Mouse (Mus musculus) retina, postnatal 1 day (tissue): ENCODE results near the gene Itpkc.

ENCODE experiments used
- DNase-seq: peaks from one replicate; pipeline ENCODE4 v3.0.0-alpha.2; 2012

The Itpkc gene

DNA sequence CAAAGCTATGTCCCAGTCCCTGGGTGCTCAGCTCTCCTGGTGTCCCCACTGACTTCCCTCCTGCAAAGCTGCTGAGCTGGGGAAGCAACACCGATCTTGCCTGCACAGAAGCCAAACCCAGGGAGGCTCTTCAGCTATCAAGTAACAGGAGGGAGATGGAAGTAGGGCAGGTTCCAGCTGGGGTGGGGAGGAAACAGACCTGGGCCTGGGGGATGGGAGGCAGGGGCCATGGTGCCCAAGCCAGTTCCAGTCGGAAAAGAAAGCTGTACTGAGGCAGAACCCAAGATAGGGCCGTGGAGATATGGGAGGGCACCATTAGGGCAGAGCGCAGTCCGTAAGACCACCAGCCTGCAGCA is 65.0 kb downstream of the Itpkc start:
- no peak for DNase-seq

DNA sequence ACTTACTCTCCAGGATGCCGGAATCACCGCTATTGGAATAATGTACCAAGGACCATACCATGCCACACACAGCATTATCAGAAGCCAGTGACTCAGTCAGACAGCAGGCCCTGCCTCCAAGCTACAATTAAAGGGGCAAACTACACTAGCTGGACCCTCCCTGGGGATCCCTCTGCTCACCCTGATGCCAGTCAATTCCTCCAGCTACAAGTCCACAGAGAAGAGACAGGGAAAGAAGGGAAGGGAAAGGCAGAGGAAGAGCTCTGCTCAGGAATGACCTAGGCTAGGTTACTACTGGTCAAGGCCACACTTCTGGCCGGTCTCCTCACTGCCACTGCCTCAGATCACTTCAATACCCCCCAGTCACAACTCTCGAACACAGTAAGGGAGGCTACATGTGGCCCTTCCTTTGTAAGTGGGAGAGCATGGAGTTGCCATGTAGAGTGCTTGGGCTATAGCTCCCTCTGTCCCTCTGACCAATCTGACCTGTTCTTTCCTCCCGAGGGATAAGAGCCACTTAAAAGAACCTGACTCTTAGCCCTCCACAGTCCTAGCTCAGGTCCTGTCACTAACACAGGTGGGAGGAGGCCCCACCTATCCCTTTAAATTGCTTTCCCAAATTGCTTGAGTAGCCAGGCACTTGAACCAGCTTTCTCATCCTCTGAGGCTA is 65.5 kb downstream of the Itpkc start:
- DNase-seq: no peak

DNA sequence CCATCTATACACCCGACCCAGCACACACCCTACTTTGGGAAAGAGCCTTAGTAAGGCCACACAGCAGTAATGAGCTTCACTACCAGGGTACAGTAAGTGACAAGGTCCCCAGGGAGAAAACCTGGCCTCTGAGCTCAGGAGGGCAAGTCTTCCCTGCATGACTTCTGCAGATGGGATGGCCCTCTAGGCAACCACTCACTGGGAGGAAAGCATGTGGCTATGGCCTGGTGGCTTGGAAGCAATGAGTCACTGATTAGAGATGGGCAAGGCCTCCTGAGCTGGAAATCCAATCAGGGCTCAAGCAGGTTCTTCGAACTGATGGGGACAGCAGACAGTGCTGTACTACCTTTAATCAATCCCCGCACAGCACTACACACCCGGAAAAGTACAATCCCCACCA is 66.7 kb downstream of the Itpkc start:
- DNase-seq: no peak

DNA sequence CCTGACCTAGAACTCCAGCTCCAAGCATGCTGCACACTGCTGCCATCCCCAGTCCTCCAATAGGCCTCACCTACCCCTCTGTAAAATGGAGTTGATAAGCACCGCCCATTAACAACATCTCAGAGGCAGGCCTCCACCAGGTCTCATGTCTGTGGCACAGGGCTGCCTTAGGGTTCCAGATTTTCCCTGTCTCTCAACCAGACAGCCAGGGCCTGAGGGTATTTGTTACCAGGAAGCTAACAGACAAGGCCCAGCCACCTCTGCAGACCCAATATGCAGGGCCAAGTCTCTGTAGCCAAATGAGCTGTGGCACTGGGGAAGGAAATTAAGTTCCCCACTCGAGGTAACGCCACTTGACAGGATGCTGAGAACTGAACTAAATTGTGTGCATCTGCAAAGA is 67.5 kb downstream of the Itpkc start:
- DNase-seq: no peak

DNA sequence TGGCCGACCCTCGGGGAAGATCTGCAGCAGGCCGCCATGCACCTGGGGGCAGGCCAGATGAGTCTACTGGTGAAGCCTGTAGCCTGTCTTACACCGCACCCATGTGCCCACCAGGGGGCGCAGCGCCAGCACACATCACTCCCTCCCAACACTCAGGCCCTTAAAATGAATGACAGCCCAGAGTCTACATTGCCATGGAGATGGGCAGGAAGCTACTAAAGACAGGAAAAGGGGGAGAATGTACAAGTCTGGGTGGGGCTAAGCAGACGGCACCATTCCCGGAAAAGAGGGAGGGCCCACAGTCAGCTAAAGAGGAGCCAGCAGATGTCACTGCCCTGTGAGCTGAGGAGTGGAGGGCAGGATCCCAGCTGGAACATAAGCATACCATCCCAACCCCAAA is 68.6 kb downstream of the Itpkc start:
- peak; percentile 96 for DNase-seq

DNA sequence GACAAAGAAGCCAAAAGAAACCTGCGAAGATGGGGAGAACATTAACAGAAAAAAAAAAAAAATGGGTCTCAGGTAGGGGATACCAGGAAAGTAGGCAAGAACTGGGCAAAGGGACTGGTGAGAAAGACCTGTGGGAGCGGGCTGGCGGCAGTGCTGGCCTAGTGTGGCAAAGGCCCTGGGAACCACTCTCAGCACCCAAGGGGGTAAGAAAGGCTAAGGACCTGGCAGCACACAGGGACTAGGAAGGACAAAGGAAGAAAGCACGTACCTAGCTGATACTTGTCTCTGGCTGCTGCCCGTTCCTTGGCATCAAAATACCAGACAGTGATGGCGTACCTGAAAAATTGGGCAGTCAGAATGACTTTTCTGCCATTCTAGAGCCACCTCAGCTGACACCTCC is 69.2 kb downstream of the Itpkc start:
- no peak for DNase-seq

DNA sequence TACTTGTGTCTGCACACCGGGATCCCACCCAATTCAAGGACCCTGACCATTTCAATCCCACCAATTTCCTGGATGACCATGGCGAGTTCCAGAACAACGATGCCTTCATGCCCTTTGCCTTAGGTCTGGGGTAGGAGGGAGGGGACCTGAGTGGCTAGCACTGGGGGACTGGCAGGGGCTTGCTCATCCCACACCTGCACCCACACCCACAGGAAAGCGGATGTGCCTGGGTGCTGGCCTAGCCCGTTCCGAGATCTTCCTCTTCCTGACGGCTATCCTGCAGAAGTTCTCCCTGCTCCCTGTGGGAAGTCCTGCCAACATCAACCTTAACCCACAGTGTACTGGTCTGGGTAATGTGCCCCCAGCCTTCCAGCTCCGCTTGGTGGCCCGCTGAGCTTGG is 70.3 kb downstream of the Itpkc start:
- no peak for DNase-seq
